Mouse (Mus musculus): ENCODE data around the gene Slc35b2.

GRCm38 (mm10) chr17:45592606-45593431 lies 29.1 kb downstream of the Slc35b2 start:
- TF ChIP-seq EP300 (IDR thresholded peaks at IDR 0.05; ENCODE audit: low read depth) (no peak), CTCF (IDR thresholded peaks at IDR 0.05; ENCODE audit: low read depth) (no peak)
